Mouse (Mus musculus): Measurements from ENCODE around the gene Ctxn1.

GRCm38 (mm10) chr8:4263105-4263791 is 4.2 kb upstream of the Ctxn1 start:
- TF ChIP-seq POLR2A (IDR thresholded peaks at IDR 0.05; ENCODE audit: low read depth, low read length) = no peak
- TF ChIP-seq CTCF (conservative IDR thresholded peaks at IDR 0.05; ENCODE audit: insufficient read depth, insufficient read length, low read depth, low read length) = no peak

Data from kidney, adult 2 months (tissue).